Mouse (Mus musculus) c-Kit-positive CD71-negative TER-119-negative erythroid progenitor cells, embryonic 14.5 days (primary cell): Measurements from ENCODE around the gene Tdpoz1.
"Not testable (repeated sequence)": the region's sequence is repeated elsewhere in the genome, so short reads cannot be mapped to it uniquely, and the experiment has no call there.

Experiments
- DNase-seq: peaks from one replicate; pipeline ENCODE4 v3.0.0-alpha.2; 2013; ENCODE audit warnings: low read depth

Gene Tdpoz1

GRCm38 (mm10) chr3:93676210-93676609 lies at the start of gene Tdpoz1:
Gene Tdpoz1, minus strand, starts transcription at chr3:93676310.
- not testable (repeated sequence) for DNase-seq

GRCm38 (mm10) chr3:93708969-93709637 lies 33.0 kb upstream of the Tdpoz1 start:
- not testable (repeated sequence) for DNase-seq

- not testable (repeated sequence) for DNase-seq
Observed at GRCm38 (mm10) chr3:93692970-93693369, 16.9 kb upstream of the Tdpoz1 start, which contains the start of gene Gm37596. Gene Gm37596, minus strand, starts transcription at chr3:93693070.

DNA sequence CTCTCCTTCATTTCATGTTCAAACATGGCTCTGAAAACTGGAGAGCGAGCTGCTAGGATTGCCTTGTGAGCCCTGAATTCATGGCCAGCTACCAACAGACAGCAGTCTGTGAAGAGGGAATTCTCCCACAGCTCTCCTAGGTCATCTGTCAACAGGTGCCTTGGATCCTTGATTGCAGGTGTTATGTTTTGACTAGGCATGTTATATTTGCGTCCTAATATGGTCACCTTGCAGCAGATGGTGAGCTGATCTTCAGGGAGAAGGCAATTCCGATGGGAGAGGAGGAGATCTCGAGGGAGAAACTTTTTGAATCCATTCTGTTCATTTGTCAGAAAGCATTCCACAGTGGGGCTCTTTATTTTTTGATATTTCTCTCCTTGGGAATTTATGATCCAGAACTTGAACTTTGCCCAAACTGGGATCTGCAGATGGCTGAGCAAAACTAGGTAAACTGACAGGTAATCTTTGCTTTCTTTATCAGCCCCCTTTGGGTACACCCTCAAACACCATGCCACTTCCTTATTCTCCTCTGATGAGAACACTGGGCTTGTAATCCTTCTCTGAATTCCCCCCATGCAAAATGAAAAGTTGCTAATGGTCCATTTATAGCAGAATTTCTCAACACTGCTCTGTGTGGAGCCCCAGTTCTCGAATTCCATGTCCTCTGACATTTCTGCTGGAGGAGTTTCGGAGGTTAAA lies 5.2 kb downstream of the Tdpoz1 start:
- not testable (repeated sequence) for DNase-seq

- no peak for DNase-seq
Observed at GRCm38 (mm10) chr3:93654260-93654659, 21.9 kb downstream of the Tdpoz1 start.

DNA sequence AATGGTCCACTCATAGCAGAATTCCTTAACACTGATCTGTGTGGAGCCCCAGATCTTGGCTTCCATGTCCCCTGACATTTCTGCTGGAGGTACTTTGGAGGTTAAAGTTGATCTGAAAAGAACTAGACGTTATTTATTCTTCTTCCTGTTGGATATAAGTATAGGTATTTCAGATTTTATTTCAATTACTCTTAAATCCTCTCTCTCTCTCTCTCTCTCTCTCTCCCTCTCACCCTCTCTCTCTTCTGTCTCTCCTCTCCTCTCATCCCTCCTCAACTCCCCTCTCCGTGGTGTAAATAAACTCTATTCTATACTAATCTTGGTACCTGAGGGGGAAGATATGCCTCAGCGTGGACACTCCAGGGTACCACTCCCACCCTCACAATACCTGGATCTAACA lies 23.5 kb downstream of the Tdpoz1 start, which contains the start of gene Tdpoz2:
Gene Tdpoz2, minus strand, starts transcription at position 101 of the 400 bp plus-strand sequence.
- no peak for DNase-seq

GRCm38 (mm10) chr3:93630917-93631714 lies 45.0 kb downstream of the Tdpoz1 start:
- DNase-seq: not testable (repeated sequence)
